Mouse (Mus musculus): ENCODE data around the gene Eml1.

DNA sequence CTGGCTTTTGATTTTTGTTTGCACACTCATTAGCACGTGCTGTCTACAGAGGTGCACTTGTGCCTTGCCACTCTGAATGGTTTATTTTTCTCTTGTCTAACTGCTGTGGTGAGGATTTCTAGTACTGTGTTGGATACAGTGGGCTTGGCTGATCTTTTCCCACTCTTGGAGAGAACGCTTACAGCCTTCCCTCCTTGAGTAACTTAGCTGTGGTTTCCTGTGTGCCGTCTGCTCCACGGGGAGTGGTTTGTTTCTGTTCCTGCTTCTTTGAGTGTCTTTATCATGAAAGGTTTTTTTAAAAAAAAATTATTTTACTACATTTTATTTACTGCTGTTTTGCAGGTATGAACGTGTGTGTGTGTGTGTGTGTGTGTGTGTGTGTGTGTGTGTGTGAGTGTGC is 108.0 kb downstream of the Eml1 start:
- TF ChIP-seq GATA1 (IDR thresholded peaks at IDR 0.05; ENCODE audit: low read length), result no peak
- TF ChIP-seq TAL1 (IDR thresholded peaks at IDR 0.05; ENCODE audit: low read length), result no peak

All from erythroblast, embryonic 14.5 days (primary cell).